ENCODE assay signal across 17 mouse cellular contexts in the genomic region with DNA sequence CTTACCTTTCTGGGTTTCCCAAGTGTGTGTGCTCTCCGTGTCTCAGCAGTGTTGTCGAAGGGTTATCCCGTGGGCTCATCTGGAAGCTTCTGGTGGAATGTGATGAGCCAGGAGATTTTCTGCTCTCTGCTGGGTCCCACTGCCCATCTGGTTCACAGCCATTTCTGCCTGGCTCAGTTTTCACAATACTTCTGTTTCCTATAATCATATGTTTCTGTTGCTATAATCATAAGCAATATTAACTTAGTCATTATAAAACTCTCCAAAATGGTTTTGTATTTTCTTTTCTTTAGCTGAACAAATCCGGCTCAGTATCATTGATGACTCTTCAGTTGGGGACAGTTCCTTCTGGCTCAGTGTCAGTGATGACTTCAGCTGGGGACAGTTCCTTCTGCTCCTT. TPM values are rescaled to one million over a fixed set of nuclear protein-coding genes. Genes with fewer than 3 reads are reported as not detected.
DNase-seq lines count a peak whose midpoint lies in the region; ATAC-seq and TF ChIP-seq lines count a peak whose summit lies in the region.
"Had no signal": no experiment of that assay in that cellular context is flagged by ENCODE, and none has a peak within 500 bp of the region (broad histone marks: within the 10 kb centered on the region; RNA-seq: fewer than 3 reads in every experiment).

Gene Smco3, minus strand, starts transcription at position 101 of the 400 bp plus-strand sequence.

- H3K4me2 ChIP-seq in intestine, embryonic 14.5 days (ENCODE audit: low read length): peak within 1 kb of the TSS; percentile 11; the same call in 1 of the 2 replicates
- H3K4me2 ChIP-seq in intestine, postnatal 0 days (replicated peaks; ENCODE audit: low read depth): no peak within 1 kb of the TSS
- 0 out of 2 replicates have a peak within 1 kb of the TSS, but pooled peaks have one; percentile 4 for H3K4me2 ChIP-seq in limb, embryonic 13.5 days (replicated peaks)
- H3K4me2 ChIP-seq: heart, embryonic 13.5 days; limb, embryonic 15.5 days had no signal

- TF ChIP-seq CTCF in cerebellum, adult 2 months (IDR thresholded peaks at IDR 0.05; ENCODE audit: borderline replicate concordance, insufficient read depth, low read depth, low read length): no peak
- no peak for TF ChIP-seq CTCF in intestine, postnatal 0 days (IDR thresholded peaks at IDR 0.05; ENCODE audit: low read depth)

- H3K27me3 ChIP-seq in cerebellum, adult 2 months (ENCODE audit: control insufficient read depth, insufficient read depth, low read length): no peaks in the 10 kb centered on the region
- no peaks in the 10 kb centered on the region for H3K27me3 ChIP-seq in intestine, embryonic 14.5 days (replicated peaks; ENCODE audit: control insufficient read depth, insufficient read depth, low read length)
- no peaks in the 10 kb centered on the region for H3K27me3 ChIP-seq in intestine, postnatal 0 days (replicated peaks; ENCODE audit: control insufficient read depth, insufficient read depth, low read length)
- 0 out of 2 replicates have a peak, but pooled peaks cover 5% of the 10 kb centered on the region for H3K27me3 ChIP-seq in limb, embryonic 13.5 days
- no peaks in the 10 kb centered on the region for H3K27me3 ChIP-seq in limb, embryonic 10.5 days (ENCODE audit: low read depth, poor library complexity, severe bottlenecking)
- H3K27me3 ChIP-seq: limb, embryonic 15.5 days had no signal

- no peak within 1 kb of the TSS for H3K4me3 ChIP-seq in cerebellum, adult 2 months (replicated peaks; ENCODE audit: insufficient read depth, low read depth, low read length)
- H3K4me3 ChIP-seq in intestine, embryonic 14.5 days (ENCODE audit: low read depth, low read length): peak within 1 kb of the TSS; percentile 1; the same call in 1 of the 2 replicates
- no peak within 1 kb of the TSS for H3K4me3 ChIP-seq in intestine, postnatal 0 days (ENCODE audit: low read depth, low read length)
- H3K4me3 ChIP-seq in limb, embryonic 13.5 days: no peak within 1 kb of the TSS
- H3K4me3 ChIP-seq in limb, embryonic 10.5 days: no peak within 1 kb of the TSS
- H3K4me3 ChIP-seq: heart, embryonic 13.5 days; limb, embryonic 15.5 days had no signal

- no peaks in the 10 kb centered on the region for H3K36me3 ChIP-seq in intestine, embryonic 14.5 days (ENCODE audit: control insufficient read depth, insufficient read depth, low read length)
- H3K36me3 ChIP-seq in intestine, postnatal 0 days (ENCODE audit: control insufficient read depth, insufficient read depth): no peaks in the 10 kb centered on the region
- H3K36me3 ChIP-seq in limb, embryonic 13.5 days: no peaks in the 10 kb centered on the region
- H3K36me3 ChIP-seq in limb, embryonic 10.5 days: no peaks in the 10 kb centered on the region
- H3K36me3 ChIP-seq: heart, embryonic 13.5 days; limb, embryonic 15.5 days had no signal

- H3K9me3 ChIP-seq in intestine, embryonic 14.5 days (ENCODE audit: control insufficient read depth, low read length): no peaks in the 10 kb centered on the region
- H3K9me3 ChIP-seq in intestine, postnatal 0 days (ENCODE audit: control insufficient read depth): no peaks in the 10 kb centered on the region
- H3K9me3 ChIP-seq in limb, embryonic 13.5 days: no peaks in the 10 kb centered on the region
- H3K9me3 ChIP-seq in limb, embryonic 10.5 days (replicated peaks): no peaks in the 10 kb centered on the region
- H3K9me3 ChIP-seq: heart, embryonic 13.5 days; limb, embryonic 15.5 days had no signal

- no peak for DNase-seq in cerebellum, adult 2 months
- DNase-seq in cerebellum, adult 11-12 months: no peak
- DNase-seq in intestine, embryonic 14.5 days (ENCODE audit: low spot score): no peak
- no peak for DNase-seq in limb, embryonic 10.5 days (ENCODE audit: low spot score)
- DNase-seq in urinary bladder, postnatal 14 days (ENCODE audit: low spot score): no peak
- DNase-seq: adrenal gland, postnatal 14 days; cerebellum, adult 9-11 months; embryo, embryonic 11 days; liver, postnatal 0 days; spleen, adult 18-20 months; thymus, postnatal 14 days had no signal

- H3K27ac ChIP-seq in cerebellum, adult 2 months (ENCODE audit: insufficient read depth, low read length): peak within 1 kb of the TSS; percentile 36; the same call in 1 of the 2 replicates
- H3K27ac ChIP-seq in intestine, embryonic 14.5 days (ENCODE audit: low read depth): no peak within 1 kb of the TSS
- H3K27ac ChIP-seq in intestine, postnatal 0 days (ENCODE audit: low read depth, low read length): no peak within 1 kb of the TSS
- no peak within 1 kb of the TSS for H3K27ac ChIP-seq in limb, embryonic 13.5 days
- no peak within 1 kb of the TSS for H3K27ac ChIP-seq in limb, embryonic 10.5 days
- H3K27ac ChIP-seq: heart, embryonic 13.5 days; limb, embryonic 15.5 days had no signal

- no peak within 1 kb of the TSS for H3K9ac ChIP-seq in intestine, embryonic 14.5 days (ENCODE audit: low read length)
- H3K9ac ChIP-seq in intestine, postnatal 0 days (ENCODE audit: low read depth, low read length): no peak within 1 kb of the TSS
- H3K9ac ChIP-seq in limb, embryonic 13.5 days: no peak within 1 kb of the TSS
- H3K9ac ChIP-seq: heart, embryonic 13.5 days; limb, embryonic 15.5 days; liver, postnatal 0 days had no signal

- TF ChIP-seq POLR2A in cerebellum, adult 2 months (IDR thresholded peaks at IDR 0.05; ENCODE audit: borderline replicate concordance, insufficient read depth, low read length): no peak

- ATAC-seq in intestine, embryonic 14.5 days (replicated peaks; ENCODE audit: low FRiP score, low TSS enrichment, low read depth): no peak
- no peak for ATAC-seq in intestine, postnatal 0 days
- ATAC-seq in limb, embryonic 13.5 days (ENCODE audit: low FRiP score, low read depth): no peak
- ATAC-seq in activated CD4-positive, CD25-positive, alpha-beta regulatory T cell, adult 4 months: peak; percentile 64
- ATAC-seq: liver, postnatal 0 days had no signal

- 23% methylated on average over 4 of the region's 4 CpGs for WGBS in cerebellum, adult 2 months
- 37% methylated on average over 4 of the region's 4 CpGs for WGBS in intestine, embryonic 14.5 days
- WGBS in intestine, postnatal 0 days: 47% methylated on average over 4 of the region's 4 CpGs
- WGBS in limb, embryonic 13.5 days: 49% methylated on average over 4 of the region's 4 CpGs
- 61% methylated on average over 4 of the region's 4 CpGs for WGBS in limb, embryonic 10.5 days

- H3K4me1 ChIP-seq in cerebellum, adult 2 months (ENCODE audit: control insufficient read depth, insufficient read depth, low read length): no peaks in the 10 kb centered on the region
- H3K4me1 ChIP-seq in intestine, embryonic 14.5 days (replicated peaks; ENCODE audit: control insufficient read depth, insufficient read depth, low read length): no peaks in the 10 kb centered on the region
- H3K4me1 ChIP-seq in intestine, postnatal 0 days (replicated peaks; ENCODE audit: control insufficient read depth, insufficient read depth, low read length): no peaks in the 10 kb centered on the region
- no peaks in the 10 kb centered on the region for H3K4me1 ChIP-seq in limb, embryonic 13.5 days
- H3K4me1 ChIP-seq in limb, embryonic 10.5 days: no peaks in the 10 kb centered on the region; the same call in 1 of the 2 replicates
- H3K4me1 ChIP-seq: heart, embryonic 13.5 days; limb, embryonic 15.5 days had no signal

RNA-seq across cellular contexts. Expression of gene Smco3, which starts in this region (rescaled TPM):
- polyA plus RNA-seq in cerebellum, adult 2 months (2012; rRNA removed): 7.8 and 8.8 TPM in 2 replicates
- polyA plus RNA-seq in intestine, embryonic 14.5 days (2014; fragmentation: Nextera tagmentation; extraction: Ambion mirVana): 3.7 and 4.0 TPM in 2 replicates
- 0.76 and 1.3 TPM in 2 replicates for polyA plus RNA-seq in intestine, postnatal 0 days (2015; fragmentation: Nextera tagmentation; extraction: Ambion mirVana)
- polyA plus RNA-seq in limb, embryonic 13.5 days (2015; fragmentation: Nextera tagmentation; extraction: Ambion mirVana): 1.2 and 1.7 TPM in 2 replicates
- not detected in 2 replicates for polyA plus RNA-seq in limb, embryonic 10.5 days (2016; fragmentation: Nextera tagmentation; extraction: Ambion mirVana)
- not detected for polyA plus RNA-seq in activated CD4-positive, CD25-positive, alpha-beta regulatory T cell, adult 4 months (2017; shearing (Covaris generic))
- polyA plus RNA-seq: large intestine, adult 2 months; liver, postnatal 0 days had no signal

Comparison
In these comparisons a context has a peak if more than half of its experiments do, and no peak if none do; other contexts are left out.
1. Peak in ATAC-seq in activated CD4-positive, CD25-positive, alpha-beta regulatory T cell, adult 4 months; RNA of the gene not detected or under 1 TPM.